Mouse (Mus musculus) gastrocnemius, postnatal 36 days (tissue): ENCODE data around the gene Ankrd52. TPM values are rescaled to one million over a fixed set of nuclear protein-coding genes. Genes with fewer than 3 reads are reported as not detected.

Source experiments
- DNase-seq, 2 experiments: peaks; one replicate each; pipeline ENCODE4 v3.0.0; 2022
- intact Hi-C: fragments of 180-260 bp; cut with DNase I; formaldehyde crosslinking; loops from one replicate; pipeline ENCODE4 v1.15.1; 2025
- total RNA-seq, 2 experiments: library from RNA; stranded (reverse); gene quantifications; 2 replicates each; pipeline ENCODE4 v1.2.3; 2021

Ankrd52 gene
- total RNA-seq, 2 experiments from 2014 or later: 50.5 to 55.7 TPM

DNA sequence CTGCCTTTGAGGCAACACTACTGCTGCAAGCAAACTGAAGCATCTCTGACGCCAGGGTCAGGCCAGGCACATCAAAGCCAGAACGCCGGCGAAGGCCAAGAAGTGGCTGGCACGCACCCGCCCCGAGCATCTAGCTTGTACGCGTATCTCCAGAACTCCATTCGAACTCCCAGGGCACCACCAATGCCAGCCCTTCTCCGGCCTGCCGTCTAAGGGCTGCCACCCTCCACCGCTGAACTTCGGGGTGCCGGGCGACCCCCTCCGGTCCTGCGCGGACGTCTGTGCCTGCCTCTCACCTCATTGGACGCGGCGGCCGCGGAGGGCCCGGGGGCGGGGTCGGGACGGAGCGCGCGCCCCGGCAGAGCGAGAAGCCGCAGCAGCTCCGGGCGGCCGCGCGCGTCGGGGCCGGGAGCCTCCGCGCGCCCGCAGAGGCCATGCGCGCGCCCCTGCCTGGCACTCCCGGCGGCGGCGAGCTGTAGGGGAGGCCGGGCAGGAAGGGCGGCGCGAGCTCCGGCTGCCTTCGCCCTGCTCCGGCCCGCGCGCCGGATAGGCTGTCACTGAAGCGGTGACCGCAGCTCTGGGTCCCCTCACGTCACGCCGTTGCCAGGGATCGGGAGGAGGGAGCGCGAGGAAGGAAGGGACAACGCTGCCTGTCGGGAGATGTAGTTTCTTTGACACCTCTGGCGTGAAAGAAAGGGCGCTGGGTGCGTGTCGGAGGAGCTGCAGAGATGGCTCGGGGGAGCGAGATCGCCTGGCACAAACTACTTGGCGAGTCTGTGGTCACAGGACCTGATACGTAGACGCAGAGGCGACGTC lies 8.3 kb upstream of the Ankrd52 start, which contains the start of gene Coq10a:
Coq10a (minus strand) TSS at position 596 of the 816 bp plus-strand sequence.
- intact Hi-C loops: no loop called here

GRCm38 (mm10) chr10:128369218-128369543 lies 7.7 kb upstream of the Ankrd52 start:
- no peak for DNase-seq

More for the DNA sequence above, 8.3 kb upstream of the Ankrd52 start, which contains the start of gene Coq10a:
- DNase-seq: peak; percentile 88 to 89

DNA sequence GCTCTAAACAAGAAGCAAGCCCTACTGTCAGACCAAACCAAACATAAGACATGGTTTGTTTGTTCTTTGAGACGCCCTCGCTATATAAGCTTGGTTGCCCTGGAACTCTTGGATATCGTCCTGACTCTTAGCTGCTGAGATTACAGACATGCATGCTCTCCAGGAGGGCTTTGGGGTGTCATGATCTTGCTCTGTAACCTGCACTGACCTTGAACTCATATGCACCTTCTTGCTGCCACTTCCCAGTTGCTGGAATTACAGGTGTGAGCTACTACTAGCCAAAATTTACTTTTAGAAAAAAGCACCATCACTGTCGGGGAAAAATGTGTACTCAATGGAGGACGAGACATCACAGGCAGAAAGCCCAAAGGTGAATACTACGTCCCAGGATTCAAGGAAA lies 7.3 kb upstream of the Ankrd52 start:
- no peak for DNase-seq
- intact Hi-C loops: no loop called here

More at GRCm38 (mm10) chr10:128369218-128369543, 7.7 kb upstream of the Ankrd52 start:
- intact Hi-C loops: no loop called here

DNA sequence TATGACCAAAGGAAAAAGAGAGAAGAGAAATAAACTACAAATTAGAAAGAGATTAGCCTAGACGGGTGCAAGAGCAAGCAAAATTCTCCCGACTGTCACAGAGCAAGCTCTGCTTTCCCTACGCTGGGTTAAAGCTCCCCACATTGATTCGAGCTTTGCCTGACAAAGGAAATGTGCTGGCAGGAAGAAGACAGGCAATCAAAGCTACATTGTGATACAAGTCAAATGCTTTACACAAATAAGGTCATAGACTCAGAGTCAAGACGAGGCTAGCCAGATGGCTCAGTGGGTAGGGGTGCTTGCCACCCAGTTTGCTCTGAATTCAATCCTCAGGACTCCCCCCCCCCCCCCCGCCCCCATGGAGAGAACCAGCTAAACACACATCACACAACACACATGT lies 6.9 kb upstream of the Ankrd52 start:
- no peak for DNase-seq
- intact Hi-C loops: no loop called here

DNA sequence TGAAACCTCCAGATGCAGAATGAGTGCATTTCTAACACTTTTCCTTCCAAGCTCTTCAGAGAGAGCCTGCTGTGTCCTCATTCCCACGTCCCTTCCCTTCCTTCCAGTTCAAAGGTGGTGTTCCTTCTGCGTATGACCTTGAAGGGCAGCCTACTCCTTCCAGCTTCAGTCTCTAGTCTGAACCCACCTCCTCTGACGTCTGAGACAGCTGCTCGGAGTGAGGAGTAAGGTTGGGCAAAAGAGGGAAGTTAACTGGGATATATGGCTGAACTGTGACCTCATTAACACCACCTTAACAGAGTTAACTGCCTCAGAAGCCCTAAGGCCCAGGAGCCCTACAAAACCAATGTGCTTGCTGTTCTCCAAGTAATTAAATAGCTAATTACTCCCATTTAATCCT lies 6.3 kb upstream of the Ankrd52 start:
- no peak for DNase-seq
- intact Hi-C loops: no loop called here

DNA sequence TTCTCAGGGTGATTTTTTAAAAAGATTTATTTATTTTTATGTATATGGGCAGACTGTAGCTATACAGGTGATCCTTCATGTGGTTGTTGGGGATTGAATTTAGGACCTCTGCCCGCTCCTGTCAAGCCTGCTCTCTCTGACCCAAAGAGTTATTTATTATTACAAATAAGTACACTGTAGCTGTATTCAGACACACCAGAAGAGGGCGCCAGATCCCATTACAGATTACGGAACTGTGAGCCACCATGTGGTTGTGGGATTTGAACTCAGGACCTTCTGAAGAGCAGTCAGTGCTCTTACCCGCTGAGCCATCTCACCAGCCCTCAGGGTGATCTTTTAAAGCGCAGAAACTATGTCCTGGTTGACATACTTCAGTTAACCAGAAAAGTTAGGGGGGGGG lies 4.8 kb upstream of the Ankrd52 start:
- intact Hi-C loops: no loop called here

GRCm38 (mm10) chr10:128372989-128373748 lies 3.7 kb upstream of the Ankrd52 start:
- intact Hi-C loops: no loop called here

More for the DNA sequence above, 4.8 kb upstream of the Ankrd52 start:
- no peak for DNase-seq

DNA sequence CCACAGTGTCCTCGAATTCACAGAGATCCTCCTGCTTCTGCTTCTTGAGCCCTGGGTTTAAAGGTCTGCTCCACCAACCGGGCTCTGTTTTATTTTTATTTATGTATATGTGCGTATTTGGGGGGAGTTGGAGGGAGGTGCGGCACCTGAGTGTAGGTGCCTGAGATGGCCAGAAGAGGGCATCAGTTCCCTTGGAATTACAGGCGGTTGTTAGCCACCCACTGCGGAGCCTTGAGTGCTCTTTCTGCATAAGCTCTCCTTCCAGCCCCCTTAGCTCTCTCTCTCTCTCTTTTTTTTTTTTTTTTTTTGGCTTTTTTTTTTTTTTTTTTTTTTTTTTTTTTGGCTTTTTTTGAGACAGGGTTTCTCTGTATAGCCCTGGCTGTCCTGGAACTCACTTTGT lies 2.5 kb upstream of the Ankrd52 start:
- no peak for DNase-seq
- intact Hi-C loops: no loop called here

More at GRCm38 (mm10) chr10:128372989-128373748, 3.7 kb upstream of the Ankrd52 start:
- DNase-seq: no peak

DNA sequence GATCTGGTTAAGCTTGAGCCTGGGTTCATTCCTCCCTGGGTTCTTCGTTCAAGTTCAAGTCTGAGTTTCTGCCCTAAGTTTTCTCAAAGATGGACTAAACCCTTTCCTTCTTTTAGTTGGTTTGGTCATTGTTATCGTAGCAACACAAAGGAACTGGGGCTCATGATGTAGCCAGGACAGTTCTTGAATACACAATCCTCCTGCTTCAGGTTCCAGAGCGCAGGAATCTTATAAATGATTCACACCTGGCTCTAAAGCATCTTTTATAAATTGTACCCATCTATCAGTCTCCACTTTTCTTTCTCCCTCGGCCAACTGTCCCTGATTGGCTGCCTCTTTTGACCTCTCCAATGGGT lies 838 bp upstream of the Ankrd52 start:
- no peak for DNase-seq
- intact Hi-C loops: loop anchor here (5.0 kb wide), 1 partner anchor 39 kb away; the partner anchor contains the start of gene Cs

DNA sequence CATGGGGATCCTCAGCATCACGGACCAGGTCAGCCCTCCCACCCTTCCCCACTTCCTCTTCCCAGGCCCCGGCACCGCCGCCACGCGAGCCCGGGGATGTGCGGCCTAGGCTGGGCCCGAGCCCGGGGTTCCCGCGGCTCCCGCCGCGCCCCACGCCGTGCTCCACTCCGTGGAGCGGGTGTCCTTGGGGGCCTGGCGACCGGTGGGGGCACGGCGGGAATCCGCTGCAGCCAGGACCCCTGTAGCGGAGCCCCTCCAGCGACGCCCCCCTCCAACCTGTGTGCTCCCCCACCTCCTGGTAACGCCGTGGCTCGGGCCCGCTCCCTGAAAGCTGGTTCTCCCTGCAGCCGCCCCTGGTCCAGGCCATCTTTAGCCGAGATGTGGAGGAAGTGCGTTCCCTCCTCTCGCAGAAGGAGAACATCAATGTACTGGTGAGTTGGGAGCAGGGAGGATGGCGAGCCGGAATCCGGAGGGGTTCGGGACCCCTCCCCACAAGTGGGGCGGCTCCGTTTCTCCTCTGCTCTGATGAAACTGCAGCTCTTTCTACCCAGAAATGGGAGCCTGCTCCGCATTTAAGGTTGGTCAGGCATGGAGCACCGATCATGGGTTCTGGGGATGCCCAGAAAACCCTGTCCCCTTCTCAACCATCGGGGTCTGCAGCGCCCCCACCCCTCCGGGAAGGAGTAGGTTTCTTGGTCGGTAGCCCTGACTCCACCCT lies 466 bp downstream of the Ankrd52 start:
- DNase-seq: peak in 1 of 2 experiments; percentile 49
- intact Hi-C loops: loop anchor here (5.0 kb wide), 1 partner anchor 40 kb away; the partner anchor contains the start of gene Cs

DNA sequence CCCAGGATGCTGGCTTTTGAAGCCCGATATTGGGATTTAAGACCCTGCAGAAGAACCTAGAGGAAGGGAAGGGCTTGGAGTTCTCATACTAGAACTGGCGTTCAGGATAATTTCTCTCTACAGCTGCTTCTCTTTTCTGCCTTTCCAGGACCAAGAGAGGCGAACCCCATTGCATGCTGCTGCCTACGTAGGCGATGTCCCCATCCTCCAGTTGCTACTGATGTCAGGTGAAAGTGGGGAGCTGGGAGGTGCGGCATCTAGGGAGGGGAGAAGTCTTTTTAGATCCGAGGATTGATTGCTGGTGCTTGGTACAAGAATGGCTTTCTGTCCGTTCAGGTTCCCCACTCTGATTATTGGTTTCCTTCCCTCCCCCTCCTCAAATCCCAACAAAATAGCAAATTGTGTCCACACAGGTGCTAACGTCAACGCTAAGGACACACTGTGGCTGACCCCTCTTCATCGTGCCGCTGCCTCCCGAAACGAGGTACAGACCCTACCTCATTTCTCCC lies 1.1 kb downstream of the Ankrd52 start:
- no peak for DNase-seq
- intact Hi-C loops: loop anchor here (5.0 kb wide), 1 partner anchor 41 kb away; the partner anchor contains the start of gene Cs

DNA sequence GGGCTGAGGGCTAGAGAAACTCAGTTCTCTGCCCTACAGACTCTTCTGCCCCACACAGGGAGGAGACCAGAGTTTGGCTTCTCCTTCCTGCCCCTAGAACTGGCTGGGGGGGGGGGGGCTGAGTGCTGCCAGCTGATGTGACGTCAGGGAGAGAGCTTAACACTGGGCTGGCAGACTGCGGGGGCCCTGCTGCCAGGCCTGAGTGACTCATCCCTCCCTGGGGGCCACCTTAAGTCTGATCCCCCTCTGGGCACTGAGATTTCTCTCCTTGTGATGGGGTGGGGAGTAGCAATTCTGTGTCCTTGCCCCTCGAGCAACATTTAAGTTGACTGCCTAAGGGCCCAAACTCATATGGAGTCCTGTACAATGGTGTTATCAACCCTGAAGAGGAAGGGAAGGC lies 1.5 kb downstream of the Ankrd52 start:
- no peak for DNase-seq
- intact Hi-C loops: loop anchor here (5.0 kb wide), 1 partner anchor 41 kb away; the partner anchor contains the start of gene Cs

GRCm38 (mm10) chr10:128379260-128379659 lies 2.3 kb downstream of the Ankrd52 start:
- DNase-seq: peak in 1 of 2 experiments; percentile 29
- intact Hi-C loops: loop anchor here (5.0 kb wide), 1 partner anchor 42 kb away; the partner anchor contains the start of gene Cs

DNA sequence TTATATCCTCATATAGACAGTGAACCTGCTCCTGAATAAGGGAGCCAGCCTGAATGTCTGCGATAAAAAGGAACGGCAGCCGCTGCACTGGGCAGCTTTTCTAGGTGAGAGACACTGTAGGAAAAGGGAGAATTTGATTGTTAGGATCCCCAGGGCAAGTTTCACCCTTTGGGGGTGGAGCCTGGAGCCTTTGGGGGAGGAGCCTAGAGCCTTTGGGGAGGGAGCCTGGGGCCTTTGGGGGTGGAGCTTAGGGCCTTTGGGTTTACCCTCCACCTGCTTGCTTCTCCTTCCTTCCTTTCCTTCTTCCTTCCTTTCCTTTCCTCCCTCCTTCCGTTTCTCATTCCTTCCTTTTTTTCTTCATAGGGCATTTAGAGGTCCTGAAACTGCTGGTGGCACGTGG lies 3.6 kb downstream of the Ankrd52 start:
- DNase-seq: no peak
- intact Hi-C loops: no loop called here

DNA sequence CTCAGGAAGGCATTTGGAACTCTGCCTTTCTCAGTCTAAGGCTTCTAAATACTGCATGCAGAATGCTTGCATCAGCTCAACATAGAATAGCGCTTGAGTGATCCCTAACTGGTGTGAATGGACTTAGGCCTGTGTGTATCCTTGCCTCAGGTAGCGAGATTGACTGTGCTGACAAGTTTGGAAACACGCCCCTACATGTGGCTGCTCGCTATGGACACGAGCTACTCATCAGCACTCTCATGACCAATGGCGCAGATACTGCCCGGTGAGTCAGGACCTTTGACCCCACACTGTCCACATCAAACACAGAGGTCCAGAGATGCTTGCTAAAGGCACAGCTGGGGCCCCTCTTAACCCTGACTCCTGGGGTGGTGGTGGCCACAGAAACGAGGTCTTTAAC lies 5.6 kb downstream of the Ankrd52 start:
- no peak for DNase-seq
- intact Hi-C loops: no loop called here

- intact Hi-C loops: no loop called here
Measured at GRCm38 (mm10) chr10:128385902-128386301, 9.0 kb downstream of the Ankrd52 start.

GRCm38 (mm10) chr10:128388941-128389340 lies 12.0 kb downstream of the Ankrd52 start:
- DNase-seq: no peak
- intact Hi-C loops: no loop called here

More at GRCm38 (mm10) chr10:128385902-128386301, 9.0 kb downstream of the Ankrd52 start:
- no peak for DNase-seq

DNA sequence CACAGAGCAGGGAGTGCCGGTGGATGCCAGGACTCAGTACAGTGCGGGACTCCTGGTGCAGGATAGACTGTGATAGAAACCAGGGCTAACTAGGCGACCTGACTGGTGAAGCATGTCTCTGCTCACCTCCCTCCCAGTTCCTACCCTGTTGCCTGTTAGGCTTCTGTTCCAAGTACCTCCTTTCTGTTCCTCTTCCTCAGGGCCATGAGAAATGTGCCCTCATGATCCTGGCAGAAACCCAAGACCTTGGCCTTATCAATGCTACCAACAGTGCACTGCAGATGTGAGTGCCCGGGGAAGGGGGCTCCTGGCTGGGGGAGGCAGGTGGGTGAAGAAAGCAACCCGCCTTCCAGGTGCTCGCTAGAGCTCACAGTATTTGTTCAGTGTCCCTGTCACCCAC lies 12.7 kb downstream of the Ankrd52 start:
- intact Hi-C loops: no loop called here
- DNase-seq: no peak

GRCm38 (mm10) chr10:128390366-128390765 lies 13.5 kb downstream of the Ankrd52 start:
- no peak for DNase-seq
- intact Hi-C loops: no loop called here

DNA sequence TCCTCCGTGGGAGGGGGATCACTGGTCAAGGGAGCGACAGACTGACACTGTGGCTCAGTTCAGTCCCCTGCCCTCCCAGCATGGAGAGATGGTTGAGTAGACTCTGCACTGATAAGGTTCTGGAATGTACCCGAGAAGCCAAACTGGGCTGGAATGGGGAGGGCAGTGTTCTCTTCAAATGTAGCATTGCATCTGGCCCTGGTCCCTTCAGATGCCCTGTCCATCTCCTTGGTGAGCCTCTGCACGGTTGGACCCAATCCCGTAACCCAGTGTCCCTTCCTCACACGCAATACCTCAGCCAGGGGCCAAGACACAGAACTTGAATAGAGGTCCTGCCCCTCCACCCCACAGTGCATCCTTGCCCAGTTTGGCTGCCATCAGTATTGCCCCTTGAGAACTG lies 14.9 kb downstream of the Ankrd52 start:
- DNase-seq: no peak
- intact Hi-C loops: no loop called here
